Mouse (Mus musculus): Measurements from ENCODE around the gene Dyrk3.
"Not testable (repeated sequence)": the region's sequence is repeated elsewhere in the genome, so short reads cannot be mapped to it uniquely, and the experiment has no call there.

The Dyrk3 gene

DNA sequence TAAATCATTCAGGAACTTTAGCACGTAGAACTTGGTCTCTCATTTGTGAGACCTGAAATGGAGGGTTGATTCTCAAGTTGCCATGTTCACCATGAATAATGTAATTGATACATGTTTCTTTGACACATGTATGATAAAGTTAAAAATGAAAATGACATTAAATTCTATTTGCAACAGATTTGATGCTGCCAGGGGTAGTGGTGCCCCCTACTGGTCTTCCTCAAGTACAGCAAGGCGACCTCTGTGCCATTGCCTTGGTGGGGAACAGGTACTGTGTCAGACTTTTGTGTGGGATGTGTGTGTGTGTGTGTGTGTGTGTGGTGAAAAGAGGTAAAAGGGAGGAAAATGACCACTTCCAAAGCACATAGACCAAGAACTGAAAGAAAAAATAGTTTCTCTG is 17.3 kb upstream of the Dyrk3 start:
- DNase-seq (ENCODE audit: low spot score in 2 of 2) = peak in 1 of 2 experiments; percentile 52

GRCm38 (mm10) chr1:131153018-131153629 is 15.0 kb upstream of the Dyrk3 start, which contains the start of gene Eif2d:
TSS of gene Eif2d (plus strand) at chr1:131153181.
- DNase-seq (ENCODE audit: low spot score in 2 of 2) = peak; percentile 73 to 82

DNA sequence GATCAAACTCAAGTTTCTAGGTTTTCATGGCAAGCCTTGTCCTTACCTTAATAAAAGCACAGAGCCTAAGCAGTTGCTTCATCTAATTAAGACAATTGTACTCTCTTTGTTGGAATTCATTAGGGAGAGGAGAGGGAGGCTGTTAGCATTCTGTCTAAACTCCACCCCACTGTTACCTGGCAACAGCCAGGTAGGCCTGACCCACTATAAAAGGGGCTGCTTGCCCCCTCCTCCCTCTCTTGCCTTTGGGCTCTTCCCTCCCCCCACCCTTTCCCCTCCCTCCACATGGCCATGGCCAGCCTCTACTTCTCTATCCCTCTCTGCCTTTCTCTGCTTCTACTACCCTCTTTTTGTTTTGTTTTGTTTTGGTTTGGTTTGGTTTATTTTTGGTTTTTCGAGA is 11.4 kb upstream of the Dyrk3 start:
- no peak for DNase-seq (ENCODE audit: low spot score in 2 of 2)

GRCm38 (mm10) chr1:131146181-131146614 is 8.1 kb upstream of the Dyrk3 start:
- no peak for DNase-seq (ENCODE audit: low spot score in 2 of 2)

DNA sequence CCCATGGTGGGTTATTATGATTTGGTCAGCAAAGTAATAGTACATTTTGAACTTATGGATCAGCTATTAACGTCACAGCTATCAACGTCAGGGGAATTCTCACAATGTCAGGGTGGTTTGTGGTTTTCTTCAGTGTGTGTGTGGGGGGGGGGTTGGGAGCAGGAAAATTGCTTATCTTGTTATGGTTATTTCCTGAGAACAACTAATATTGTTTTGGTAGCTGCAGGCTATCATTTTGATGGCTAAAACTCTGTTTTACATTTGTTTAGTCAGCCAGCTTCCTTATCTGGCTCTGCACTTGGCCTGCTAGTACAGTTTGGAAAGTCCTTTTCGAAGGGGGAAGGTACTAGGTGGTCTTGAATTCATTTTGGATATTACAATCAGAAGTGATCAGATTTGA is 7.1 kb upstream of the Dyrk3 start:
- not testable (repeated sequence) for DNase-seq (ENCODE audit: low spot score in 2 of 2)

- DNase-seq (ENCODE audit: low spot score in 2 of 2) = no peak
These were observed 4.3 kb upstream of the Dyrk3 start for GRCm38 (mm10) chr1:131142472-131142871.

GRCm38 (mm10) chr1:131141449-131141848 is 3.3 kb upstream of the Dyrk3 start:
- DNase-seq (ENCODE audit: low spot score in 2 of 2) = no peak

DNA sequence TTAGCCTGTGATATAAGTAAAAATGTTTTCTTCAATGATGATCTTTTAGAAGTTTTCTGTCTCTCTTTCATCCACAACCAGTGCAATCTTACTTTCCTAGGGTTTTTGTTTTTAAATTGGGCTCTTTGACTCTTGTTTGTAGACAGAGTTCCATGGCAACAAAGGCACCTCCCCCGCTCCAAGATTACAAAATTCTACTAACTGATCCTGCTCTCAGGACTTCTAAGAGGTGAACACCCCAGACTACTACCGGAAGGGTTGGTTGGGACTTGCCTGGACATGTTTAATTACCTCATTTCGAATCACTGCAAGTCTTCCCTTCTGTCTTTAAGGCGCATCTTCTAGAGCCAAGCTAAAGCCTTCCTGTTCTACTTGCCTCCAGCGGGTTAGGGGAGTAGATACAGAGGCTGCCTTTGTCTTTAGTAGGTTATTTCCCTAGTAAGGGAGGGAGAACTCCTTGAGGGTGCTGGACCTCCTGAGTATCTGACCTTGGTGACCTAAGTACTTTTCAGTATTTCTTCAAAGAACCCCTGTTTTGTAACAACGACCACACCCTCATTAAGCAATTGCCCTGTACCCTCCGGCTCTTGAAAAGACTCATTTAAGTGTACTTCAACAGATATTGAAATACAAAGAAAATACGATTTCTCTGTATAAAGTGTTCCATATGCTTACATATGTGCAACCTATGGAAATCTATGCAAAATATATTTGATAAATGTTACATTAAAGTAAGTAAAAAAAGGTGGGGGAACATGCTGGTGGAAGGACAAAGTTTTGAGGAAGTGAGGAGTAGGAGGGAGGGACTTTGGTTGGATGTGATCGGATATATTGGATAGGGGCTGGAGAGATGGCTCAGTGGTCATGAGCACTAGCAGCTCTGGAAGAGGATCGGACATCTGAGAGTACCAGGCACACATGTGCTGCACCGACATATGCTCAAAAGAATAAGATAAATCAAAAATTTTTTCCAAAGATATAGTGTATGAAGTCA is 1.3 kb upstream of the Dyrk3 start:
- no peak for DNase-seq (ENCODE audit: low spot score in 2 of 2)

DNA sequence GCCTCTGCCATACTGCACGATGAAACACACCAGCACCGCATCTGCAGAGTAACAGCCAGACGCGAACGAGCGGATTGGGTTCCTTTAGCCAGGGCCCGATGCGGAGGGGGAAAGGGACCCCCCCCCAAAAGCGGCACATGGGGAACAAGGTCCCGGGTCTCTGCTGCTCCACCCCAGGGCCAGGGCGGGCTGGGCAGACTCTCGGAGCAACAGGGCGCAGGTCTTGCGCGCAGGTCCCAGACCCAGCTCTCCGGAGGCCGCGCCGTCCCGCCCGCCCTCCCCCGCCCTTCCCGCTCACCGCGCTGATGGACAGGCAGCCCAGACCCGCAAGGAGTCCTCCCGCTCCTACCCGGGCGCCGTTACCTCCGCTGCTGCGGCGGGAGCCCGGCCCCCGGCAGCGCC is 422 bp downstream of the Dyrk3 start:
- DNase-seq (ENCODE audit: low spot score in 2 of 2) = peak in 1 of 2 experiments; percentile 33

GRCm38 (mm10) chr1:131137111-131137510 is 1.0 kb downstream of the Dyrk3 start:
- no peak for DNase-seq (ENCODE audit: low spot score in 2 of 2)

GRCm38 (mm10) chr1:131135960-131136629 is 2.0 kb downstream of the Dyrk3 start:
- no peak for DNase-seq (ENCODE audit: low spot score in 2 of 2)

DNA sequence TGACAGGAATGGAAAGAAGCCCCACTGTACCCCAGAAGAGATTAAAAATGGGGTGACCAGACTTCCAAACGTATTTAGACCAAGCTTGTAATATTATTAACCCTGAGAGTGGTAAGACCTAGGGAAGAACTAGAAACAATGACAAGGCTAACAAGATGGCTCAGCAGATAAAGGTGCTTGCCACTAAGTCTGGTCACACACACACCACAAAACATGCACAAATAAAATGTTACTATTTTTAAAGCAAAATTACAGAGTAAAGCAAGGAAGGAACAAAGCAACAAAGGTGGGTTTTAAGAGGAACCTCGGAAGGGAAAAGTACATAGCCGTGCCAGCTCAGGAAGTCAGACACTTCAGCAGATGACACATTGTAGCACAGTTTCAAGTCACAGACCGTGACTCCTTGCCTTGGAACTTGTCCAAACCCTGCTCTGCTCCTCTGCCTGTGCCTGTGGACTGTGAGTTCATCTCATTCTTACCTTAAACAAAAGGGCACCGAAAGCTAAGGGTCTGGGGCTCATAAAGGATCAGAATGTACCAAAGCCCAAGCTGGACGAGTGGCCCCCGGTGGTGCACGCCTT is 3.1 kb downstream of the Dyrk3 start:
- peak in 1 of 2 experiments; percentile 38 for DNase-seq (ENCODE audit: low spot score in 2 of 2)

DNA sequence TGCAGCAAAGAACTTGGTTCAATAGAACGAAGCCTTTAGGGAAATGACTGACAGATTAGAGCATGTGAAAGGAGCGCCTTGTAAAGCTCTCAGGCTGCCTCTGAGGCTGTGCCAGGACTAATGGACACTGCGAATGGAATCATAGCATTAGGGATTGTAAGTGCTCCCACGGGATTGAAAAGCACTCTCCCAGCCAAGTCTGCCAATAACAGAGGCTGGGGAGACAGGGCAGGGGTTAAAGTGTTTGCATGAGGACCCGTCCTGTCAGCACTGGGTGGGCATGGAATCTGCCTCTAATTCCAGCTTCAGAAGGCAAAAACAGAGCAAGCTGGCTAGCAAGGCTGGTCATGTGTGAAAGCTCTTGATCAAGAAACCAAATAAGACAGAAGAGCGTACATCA is 3.9 kb downstream of the Dyrk3 start:
- no peak for DNase-seq (ENCODE audit: low spot score in 2 of 2)

GRCm38 (mm10) chr1:131125987-131126744 is 12.0 kb downstream of the Dyrk3 start:
- DNase-seq (ENCODE audit: low spot score in 2 of 2) = peak; percentile 37 to 39

DNA sequence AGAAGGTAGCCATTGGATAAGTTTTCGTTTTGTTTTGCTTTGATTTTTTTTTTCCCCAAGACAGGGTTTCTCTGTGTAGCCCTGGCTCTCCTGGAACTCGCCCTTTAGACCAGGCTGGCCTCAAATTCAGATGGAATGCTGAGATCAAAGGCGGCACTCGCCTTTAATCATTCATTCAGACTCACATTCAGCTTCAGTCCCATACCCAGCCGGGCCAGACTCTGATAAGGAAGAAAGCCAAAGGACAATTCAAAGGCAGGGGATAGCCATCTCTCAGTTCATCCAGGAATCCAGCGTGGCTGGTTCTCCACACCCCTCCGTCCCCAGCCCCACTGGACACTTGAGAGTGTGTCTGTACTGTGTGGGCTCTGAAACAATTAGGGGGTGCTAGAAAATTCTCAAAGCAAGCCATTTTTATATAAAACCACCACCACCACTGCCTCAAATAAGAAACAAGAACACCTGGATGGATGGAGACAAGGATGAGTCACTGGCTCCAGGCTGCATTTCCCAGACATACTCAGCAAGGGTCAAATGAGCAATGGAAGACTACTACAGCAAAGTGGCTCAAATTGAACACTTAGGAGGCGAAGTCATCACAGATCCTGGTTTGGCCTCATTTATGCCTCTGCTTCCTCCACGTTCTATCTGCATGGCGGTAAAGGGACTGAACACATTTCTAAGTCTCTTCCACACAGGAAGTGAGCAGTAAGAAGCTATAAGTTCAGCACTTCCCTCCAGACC is 14.4 kb downstream of the Dyrk3 start:
- no peak for DNase-seq (ENCODE audit: low spot score in 2 of 2)

GRCm38 (mm10) chr1:131121987-131122386 is 16.2 kb downstream of the Dyrk3 start:
- DNase-seq (ENCODE audit: low spot score in 2 of 2) = peak; percentile 38 to 45

DNA sequence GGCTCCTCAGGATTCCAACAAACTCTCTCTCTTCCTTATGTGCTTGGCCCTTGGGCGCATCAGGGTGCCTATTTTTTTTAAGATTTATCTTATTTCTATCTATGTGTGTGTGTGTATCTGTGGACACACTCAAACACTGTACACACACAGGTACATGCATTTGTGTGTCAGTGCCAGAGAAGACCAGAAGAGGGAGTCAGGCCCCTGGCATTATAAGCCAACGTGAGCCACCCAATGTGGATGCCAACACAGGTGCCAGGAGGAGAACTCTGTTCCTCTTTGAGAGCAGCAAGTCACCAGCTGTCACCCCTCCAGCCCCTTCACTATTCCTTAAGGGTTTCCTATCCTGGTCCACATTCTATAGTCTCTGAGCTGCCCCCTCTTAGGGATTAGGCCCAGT is 19.1 kb downstream of the Dyrk3 start:
- DNase-seq (ENCODE audit: low spot score in 2 of 2) = peak; percentile 46 to 68

GRCm38 (mm10) chr1:131118530-131118929 is 19.6 kb downstream of the Dyrk3 start:
- DNase-seq (ENCODE audit: low spot score in 2 of 2) = no peak

DNA sequence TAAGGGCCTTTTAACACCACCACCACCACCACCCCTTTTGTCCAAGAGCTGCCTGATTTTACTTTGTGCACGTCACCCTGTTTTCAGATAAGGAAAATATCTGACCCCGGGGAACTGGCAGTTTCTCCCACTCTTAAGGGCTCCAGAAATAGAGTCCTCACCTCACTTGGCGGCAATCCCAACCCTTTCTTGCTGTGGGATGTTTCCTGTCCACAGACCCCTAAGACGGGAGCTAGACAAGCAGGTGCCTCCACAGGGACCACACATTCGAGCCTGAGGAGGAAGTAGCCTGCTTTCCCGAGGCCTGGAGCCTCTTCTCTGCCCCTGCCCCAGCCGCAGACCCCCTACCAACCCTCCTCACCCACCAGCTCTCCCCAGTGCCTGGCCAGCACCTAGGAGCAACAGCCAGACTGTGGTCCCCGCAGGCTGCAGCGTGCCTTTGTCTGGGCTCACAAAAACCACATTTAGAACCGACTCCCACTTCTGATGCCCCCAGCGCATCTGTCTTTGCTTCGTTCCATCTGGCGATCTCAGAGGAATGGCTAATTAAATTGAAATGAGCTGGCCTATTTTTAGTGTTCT is 21.6 kb downstream of the Dyrk3 start:
- no peak for DNase-seq (ENCODE audit: low spot score in 2 of 2)

GRCm38 (mm10) chr1:131115932-131116331 is 22.2 kb downstream of the Dyrk3 start:
- peak; percentile 37 to 69 for DNase-seq (ENCODE audit: low spot score in 2 of 2)
